Mouse (Mus musculus) embryonic fibroblast, embryonic 13.5 days (primary cell): ENCODE results near the gene Fxn.

Experiments used
- CTCF ChIP-seq: IDR thresholded peaks from 2 replicates; pipeline ENCODE4 v1.5.1; 2011; ENCODE audit warnings: mild to moderate bottlenecking, control low read depth, low read length, moderate library complexity, borderline replicate concordance; ENCODE audit not compliant: insufficient read depth
- POLR2A ChIP-seq: IDR thresholded peaks from 2 replicates; pipeline ENCODE4 v1.6.1; 2011; ENCODE audit warnings: low read depth, mild to moderate bottlenecking, control low read depth, low read length, moderate library complexity

GRCm38 (mm10) chr19:24251869-24252268 lies 28.5 kb downstream of the Fxn start:
- TF ChIP-seq POLR2A (no peak), CTCF (no peak)
